Mouse (Mus musculus): Measurements from ENCODE around the gene Il16. TPM values are rescaled to one million over a fixed set of nuclear protein-coding genes. Genes with fewer than 3 reads are reported as not detected.

Gene Il16
- 6.1 and 7.9 TPM in 2 replicates for polyA plus RNA-seq (2012; rRNA removed)

DNA sequence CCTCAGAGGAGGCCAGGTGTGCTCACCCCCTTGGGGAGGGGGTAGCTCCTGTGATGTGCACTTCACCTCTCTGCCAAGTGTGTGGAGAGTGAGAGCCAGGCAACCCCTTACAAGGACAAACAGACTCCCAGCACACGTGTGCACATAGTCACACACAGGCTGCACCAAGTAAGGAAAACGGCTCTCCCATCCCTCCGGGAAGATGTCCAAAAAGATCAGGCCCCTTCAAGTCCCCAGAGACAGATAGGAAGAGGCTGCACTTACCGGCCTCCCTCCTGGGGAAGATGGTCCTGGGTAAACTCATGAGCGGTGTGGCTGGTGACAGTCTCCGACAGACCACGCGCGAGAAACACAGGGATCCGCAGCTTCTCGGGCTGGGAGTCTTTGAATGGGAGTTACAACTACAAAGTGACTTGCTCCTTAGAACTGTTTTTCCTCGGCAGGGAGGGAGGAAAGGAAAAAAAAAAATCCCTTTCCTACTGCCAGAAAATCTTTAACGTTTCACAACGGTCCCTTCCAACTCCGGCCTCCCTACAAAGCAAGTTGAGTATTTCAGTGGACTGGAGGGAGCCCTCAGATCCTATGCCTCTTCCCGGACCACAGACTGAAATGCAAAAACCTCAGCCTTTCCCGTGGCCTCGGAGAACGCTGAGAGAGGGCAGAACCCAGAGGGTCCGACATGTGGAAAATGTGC is at the start of gene Il16:
Il16 (minus strand) TSS at position 314 of the 694 bp plus-strand sequence.
- DNase-seq (ENCODE audit: low spot score) = no peak

DNA sequence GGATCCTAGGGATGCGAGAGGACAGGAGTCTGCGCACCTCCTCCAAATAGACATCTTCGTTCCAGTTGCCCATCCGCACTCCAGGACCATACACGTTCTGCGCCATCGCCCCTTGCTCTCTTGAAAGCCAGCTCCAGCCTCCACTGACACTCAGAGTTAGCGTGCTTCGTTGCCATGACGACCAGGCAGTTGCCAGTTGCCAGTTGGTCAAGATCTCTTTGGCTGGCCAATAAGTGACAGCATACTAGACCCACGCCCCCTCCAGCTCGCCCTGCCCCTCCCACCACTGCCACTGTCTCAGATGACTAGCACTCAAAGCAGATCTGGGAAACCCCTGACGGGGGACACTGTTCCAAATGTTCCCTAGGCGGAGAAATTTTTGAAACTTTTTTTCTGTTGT is 49.2 kb upstream of the Il16 start, which contains the start of gene Cfap161:
Cfap161 (minus strand) TSS at position 176 of the 400 bp plus-strand sequence.
- no peak for DNase-seq (ENCODE audit: low spot score)

DNA sequence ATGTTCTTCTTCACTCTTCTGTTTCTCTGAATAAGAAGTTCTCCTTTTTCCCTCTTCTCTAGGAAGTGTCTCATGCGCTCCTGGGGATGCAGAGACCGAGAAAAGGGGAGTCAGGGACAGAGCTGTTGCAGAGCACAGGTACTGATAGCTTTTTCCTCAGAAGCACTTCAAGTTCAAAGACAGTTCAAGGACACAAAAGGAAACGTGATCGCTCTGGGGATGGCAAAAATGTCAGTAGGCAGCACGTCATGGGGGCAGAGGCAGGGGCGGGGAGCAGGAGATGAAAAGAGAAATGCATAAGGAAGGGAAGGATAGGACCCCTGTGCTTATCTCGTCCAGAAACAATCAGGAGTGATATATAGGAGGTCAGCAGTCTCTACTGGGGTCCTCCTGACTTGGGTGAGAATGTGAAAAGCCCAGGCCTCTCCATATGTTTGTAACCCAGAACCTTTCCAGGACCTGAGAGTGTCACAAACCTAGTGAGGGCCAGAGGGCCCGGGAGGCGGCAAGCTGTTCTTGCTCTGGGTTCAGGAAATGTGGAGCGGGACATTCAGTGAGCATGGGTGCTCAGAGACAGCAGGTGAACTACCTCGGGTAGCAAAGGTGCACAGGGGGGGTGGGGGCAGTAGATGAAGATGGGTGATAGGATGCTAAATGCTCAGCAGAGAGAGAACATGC is 48.6 kb upstream of the Il16 start:
- no peak for DNase-seq (ENCODE audit: low spot score)

DNA sequence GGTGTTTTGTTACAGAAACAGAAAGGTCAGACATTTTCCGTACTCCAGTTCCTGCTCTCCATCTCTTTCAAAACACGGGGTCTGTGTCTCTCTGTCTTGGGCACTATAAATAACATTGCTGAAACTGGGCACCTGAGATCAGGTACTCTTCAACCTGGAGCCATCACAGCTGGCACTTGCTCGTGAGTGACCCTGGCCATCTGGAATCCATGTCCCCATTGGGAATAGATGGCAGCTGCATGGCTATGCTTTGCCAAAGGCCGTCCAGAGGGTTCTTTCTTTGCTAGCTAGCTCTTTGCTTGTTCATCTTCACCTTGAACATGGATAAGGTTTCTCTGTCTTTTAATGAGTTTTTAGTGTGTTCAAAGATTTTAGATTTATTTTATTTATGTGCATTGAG is 35.4 kb upstream of the Il16 start:
- DNase-seq (ENCODE audit: low spot score) = no peak

DNA sequence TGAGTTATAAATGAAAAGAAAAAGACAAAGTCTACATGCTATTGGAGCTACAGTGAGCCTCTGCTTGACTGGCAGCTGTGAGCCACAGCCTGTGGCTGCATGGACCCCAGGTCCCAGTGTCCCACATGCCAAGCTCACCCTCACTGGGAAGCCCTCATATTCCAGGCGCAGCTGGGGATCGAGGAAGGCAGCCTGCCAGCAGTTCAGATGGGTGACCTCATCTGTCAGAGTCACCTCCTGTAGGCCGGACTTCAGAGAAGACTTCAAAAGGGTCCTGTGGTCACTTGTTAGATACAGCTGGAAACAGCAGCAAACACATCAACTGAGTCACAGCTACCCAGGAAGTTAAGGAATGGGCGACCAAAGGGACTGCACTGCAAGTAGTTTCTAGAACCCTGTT is 34.5 kb upstream of the Il16 start:
- DNase-seq (ENCODE audit: low spot score) = no peak

DNA sequence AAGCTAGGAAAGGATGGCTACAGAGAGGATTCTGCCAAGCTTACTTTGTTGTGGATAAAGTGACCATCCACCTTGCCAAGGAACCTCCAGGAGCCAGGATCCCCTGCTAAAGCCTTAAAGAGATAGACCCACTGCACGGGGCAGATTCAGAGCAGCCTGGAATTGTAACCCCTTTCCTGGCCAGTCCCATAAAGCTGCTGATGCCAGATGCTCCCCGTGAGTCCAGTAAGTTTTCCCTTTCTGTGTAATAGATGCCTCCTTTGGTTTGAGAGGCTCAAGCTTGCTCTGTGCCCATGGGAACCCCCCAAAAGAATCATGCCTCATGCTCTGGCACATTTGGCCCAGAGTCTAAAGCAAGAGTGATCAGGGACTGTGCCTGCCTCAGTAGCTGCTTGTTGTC is 33.5 kb upstream of the Il16 start:
- no peak for DNase-seq (ENCODE audit: low spot score)

DNA sequence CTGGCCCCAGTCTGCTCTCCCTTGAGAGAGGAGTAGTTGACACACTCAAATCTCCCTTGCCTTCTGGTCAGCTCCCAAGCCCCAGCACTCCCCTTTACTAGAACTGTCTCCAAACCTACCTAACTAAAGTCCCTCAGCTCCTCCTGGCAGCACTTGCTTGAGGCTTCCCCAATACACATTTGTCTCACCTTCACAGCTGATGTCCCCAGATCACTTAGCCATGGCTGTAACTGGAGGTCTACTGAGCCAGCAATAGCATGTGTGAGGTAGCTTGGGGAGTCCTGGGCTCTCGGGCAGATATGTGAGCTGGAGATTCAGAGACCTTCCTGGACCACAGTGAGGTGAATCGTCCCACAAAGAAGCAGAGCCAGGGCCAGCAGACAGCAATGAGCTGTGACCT is 33.0 kb upstream of the Il16 start:
- no peak for DNase-seq (ENCODE audit: low spot score)

DNA sequence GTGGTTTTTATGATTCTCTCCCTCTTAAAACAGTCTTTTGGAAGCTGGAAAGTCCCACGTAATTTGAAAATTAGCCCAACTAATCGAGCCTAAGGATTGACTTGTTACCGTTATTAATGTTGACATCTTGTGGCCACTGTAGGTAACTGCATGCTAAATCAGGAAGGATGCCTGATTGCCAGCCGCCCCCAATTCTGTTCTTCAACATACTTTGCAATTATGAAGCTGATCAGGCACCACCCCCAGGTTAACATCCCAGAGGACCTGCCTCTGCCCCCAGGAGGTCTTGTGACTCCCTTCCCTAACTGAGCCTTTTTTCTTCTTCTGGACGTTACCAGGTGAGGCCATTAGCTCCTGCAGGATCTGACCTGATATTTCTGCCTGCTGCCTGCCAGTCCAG is 29.2 kb upstream of the Il16 start:
- DNase-seq (ENCODE audit: low spot score) = no peak

DNA sequence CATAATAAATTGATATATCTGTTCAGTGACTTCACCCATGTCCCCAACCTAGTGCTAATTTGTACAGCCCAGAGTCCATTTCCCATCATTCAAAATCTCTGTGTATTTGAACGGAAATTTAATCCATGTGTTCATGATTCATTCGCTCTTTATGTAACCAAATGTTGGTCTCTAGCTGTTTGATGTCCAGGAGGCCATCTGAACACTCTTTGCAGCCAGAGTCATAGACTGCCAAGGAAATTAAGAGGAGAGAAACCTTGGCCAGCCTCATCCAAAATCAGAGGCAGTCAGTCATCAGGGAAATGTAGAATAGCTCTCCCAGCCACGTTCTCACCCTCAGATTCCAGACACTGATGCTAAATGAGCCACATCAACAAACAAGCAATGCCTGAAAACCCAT is 18.1 kb upstream of the Il16 start:
- DNase-seq (ENCODE audit: low spot score) = no peak

DNA sequence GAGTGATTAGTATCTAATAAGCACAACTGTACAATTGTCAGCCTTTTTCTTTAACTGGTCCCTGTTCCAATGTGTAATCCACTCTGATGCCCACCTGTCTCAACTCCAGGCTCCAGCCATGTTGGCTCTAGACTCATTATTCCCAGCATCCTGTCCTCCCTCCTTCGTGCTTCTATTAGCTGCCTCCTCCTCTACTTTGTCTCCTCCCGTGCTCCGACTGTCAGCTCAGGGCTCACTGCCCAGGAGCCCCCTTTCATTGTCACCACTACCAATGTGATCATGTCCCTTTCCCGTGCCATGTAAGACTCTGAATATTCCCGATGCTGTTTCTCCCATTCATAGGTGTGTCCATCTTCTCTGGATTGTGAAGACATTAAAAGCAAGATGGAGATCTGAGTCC is 16.8 kb upstream of the Il16 start:
- no peak for DNase-seq (ENCODE audit: low spot score)

DNA sequence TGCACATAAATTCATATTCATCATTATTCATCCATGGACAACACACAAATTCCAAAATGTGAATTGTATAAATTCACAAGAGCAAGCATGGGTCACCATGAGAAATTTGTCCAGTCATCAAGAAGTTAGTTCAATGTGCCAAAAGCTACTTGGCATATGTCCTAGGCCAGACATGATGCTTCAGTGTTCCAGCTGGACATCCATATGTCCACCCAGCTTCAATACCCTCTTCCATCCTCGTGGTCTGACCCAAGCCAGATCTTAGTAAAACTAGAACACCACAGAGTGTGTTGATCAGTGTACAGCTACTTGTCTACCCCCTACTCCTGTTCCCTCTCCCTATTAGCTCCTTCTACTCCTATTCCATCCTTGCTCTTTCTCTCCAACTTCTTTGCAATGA is 5.5 kb upstream of the Il16 start:
- DNase-seq (ENCODE audit: low spot score) = no peak

DNA sequence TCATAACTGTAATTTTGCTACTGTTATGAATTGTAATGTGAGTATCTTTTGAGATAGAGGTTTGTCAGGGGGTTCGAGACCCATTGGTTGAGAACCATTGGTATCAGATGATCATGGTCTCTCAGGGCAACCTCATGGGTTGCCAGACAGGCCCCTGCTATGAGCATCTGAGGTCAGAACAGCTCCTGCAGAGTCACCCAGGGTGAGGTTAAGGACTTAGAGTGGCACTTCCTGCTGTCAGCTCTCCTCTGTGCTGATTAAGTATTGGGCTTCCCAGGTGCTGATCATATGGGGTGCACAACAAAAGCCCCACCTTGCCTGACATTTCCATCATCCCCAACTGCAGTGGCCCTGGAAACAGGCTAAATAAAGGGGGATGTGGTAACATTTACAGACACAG is 2.9 kb upstream of the Il16 start:
- DNase-seq (ENCODE audit: low spot score) = no peak

DNA sequence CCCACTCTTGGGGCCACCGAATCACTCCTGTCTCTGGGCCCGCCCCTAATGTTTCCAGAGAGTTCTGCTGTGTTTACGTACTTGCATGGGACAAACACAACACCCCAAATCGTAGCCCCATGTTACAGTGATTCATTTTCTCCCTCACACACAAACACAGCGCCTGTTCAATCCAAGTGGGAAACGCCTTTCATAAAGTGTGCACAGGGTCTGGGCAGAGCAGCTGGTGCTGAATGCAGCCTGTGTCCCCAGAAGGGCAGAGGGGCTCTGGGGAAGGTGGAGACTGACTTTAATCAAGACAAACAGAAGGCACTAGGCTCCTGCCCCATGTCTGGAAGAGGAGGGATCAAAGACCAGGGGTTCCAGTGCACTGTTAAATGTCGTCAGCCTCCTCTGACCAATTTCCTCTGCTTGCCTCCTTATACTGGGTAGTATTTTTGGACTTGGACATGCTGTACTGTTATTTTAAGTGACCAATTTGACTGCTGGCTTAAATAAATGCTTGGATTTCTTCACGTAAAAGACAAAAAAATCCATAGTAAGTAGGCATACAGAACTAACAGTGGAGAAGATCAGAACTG is 671 bp upstream of the Il16 start:
- DNase-seq (ENCODE audit: low spot score) = no peak

DNA sequence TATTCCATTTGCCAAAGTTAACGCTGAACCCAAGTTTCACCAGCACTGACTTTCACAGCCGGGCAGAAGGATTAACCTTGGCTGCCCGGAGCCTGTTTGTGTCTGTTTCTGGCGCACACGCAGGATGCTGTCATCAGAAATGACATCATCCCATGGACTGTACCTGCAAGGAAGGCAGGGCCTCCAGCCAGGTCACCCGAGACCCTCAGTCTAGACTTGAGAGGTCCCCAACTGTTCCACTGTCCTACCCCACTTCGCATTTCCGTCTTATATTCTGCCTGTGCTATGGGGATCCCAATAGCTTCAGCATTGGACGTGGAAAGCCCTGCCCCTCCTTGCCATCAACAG is 487 bp downstream of the Il16 start:
- no peak for DNase-seq (ENCODE audit: low spot score)

DNA sequence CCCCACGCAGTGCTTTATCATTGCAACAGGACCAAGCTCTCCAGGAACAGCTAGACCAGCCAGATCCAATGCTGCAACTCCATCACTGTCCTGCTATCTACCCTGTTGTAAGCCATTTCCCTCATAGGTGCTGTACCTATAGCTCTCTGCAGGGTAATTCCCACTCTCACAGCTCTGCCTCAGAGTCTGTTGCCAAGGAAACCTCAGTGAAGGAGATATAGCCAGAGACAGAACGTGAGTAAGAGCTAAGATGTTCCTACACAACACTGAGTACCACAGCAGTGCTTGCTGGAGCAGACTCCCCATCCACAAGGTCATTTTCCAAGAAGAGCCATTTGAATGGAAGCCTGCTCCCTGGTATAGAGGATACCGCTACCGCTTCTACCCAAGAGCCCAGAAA is 1.3 kb downstream of the Il16 start:
- DNase-seq (ENCODE audit: low spot score) = no peak

DNA sequence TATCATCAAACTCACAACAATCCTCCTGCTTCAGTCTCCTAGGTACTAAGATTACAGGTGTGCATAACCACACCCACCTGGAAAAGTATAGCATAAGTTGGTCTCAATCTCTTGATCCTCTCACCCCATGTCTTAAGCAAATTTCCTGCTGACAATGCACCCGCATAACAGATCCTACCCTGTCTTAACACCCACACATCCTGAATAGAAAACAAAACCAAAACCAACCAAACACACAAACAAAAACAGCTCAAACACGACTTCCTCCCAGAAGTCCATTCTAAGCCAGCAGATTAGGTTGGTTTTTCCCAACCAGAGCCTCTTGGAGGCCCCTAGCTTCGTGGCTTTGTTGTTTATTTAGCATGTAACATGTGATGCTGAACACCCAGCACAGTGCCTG is 2.8 kb downstream of the Il16 start:
- no peak for DNase-seq (ENCODE audit: low spot score)

DNA sequence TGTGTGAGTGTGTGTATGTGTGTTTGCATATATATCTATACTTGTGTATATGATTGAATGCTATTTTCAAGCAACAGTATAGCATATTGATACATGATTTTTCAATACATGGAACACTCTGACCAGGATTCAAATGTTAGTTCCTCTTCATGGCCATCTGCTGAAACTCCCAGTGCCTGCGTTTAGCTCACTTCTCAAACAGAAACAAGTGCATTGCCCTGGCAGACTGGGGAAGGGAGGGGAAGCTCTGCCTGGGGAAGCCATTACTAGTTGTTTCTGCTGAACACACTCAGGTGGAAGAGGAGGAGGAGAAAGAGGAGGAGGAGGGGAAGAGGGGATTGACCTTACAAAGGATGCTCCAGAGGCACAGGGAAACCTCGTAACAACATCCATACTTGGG is 3.5 kb downstream of the Il16 start:
- no peak for DNase-seq (ENCODE audit: low spot score)

DNA sequence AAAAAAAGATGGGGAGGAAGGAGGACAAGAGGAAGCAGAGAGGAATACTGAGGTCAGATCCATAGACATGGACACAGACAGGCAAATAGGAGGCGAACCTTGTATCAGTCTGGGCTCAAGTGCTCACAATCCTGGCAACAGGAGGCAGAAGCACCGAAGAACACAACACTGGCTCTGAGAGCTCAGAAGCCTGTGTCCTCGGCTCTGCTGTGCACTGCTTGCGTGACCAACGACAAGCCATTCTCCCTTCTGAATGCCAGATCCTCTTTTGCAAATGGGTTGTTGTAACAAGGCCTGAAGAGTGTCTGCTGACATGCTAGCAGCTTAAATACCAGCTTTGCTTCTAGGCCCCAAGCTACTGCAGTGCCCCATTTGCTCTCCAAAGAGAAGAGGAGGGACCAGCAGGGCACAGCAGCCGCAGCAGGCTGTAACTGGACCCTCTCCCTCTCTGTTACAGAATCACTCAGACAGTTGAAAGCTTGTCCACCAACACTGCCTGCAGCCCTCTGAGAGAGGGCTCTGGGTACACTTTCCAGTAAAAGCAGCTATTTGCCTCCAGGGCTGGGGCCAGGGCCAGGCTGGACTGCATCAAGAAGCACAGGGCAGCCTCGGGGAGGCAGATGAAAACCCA is 5.7 kb downstream of the Il16 start:
- DNase-seq (ENCODE audit: low spot score) = no peak

DNA sequence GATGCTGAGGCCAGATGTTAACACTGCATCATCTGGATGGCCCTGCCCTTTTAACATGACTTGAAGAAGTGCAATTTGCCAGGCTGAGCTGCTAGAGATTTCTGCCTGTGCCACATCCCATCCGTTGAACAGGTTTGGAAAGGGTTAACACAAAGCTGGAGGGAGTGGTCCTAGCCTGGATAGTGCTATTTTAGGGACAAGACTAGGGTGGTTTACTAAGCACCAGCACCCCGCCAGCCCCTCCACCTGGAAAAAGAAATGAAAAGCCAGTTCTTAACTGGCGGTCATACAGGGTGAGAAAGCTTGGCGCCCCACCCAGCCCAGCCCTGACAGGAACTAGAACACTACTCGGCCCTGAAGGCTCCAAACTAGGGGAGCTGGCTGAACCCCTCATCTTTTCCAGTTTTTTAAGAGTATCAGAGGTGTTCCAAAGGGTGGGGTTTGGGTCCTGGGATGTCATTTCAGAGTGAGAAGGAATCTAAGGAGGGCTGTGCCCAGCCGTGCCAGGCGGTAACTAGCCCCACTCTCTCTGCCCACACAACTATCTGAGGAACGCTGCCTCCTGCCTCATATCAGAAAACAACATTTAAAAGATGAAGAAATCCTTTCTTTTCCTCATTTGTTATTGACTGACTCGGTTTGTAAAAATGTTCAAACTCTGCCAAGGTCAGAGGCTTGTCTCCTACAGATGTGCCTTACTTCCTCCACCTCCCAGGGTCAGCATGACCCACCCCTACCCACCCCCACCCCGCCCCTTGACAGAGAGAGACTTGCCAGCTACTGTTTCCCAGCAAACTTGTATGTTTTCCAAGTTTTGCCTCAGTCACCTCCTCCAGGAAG is 6.7 kb downstream of the Il16 start:
- DNase-seq (ENCODE audit: low spot score) = no peak

DNA sequence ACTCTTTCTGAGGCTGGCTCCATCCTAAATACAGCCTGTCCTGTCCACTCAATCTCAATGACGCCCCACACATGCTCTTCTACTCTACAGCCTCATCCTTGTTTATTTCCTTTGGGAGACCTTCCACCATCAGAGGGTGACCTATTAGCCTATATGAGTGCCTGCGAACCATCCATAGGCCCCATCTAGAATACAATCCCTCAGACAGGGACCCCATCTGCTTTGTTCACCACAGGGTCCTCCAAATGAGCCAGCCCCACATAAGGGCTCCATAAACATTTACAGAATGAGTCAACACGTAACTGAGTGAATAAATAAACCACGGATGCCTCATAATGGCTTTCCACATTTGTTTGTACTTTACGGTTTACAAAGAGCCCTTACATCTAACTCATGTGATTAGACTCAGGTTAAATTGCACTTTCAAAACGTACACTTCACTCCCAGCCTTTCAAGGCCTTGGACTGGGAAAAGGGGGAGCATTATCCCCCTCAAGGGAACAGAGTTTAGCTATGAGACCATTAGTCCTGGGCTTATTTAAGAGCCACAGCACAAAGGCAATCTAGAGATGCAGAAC is 7.5 kb downstream of the Il16 start:
- no peak for DNase-seq (ENCODE audit: low spot score)

DNA sequence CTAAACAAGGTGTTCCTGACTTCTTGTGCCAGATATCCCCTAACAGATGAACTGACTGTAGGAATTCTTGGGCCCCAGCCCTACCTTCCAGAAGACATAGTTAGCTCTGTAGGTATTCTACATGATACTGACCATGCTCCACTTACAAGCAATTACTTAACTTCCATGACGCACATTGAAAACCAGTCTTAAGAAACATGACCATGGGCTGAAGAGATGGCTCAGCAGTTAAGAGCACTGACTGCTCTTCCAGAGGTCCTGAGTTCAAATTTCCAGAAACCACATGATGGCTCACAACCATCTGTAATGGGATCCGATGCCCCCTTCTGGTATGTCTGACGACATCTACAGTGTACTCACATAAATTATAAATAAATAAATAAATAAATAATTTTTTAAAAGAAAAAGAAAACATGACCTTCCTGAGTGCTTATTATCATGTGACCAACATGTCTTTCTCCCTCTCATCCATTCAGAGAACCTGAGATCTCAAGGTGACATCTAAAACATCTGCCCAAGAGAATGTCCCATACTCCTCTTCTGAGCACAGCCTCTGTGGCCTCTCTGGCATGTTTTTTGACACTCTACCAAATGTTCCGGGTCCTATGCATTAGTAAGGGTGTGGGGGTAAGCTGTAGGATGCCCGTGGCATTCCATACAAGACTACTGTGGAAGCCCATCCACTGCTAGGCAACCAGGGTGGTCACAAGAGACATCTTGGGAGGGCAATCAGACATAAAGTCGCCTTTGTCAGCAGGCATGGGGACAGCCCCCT is 9.0 kb downstream of the Il16 start:
- no peak for DNase-seq (ENCODE audit: low spot score)

Measured in urinary bladder, adult 2 months (tissue).